Mouse (Mus musculus): ENCODE measurements around the gene Natd1. TPM values are rescaled to one million over a fixed set of nuclear protein-coding genes. Genes with fewer than 3 reads are reported as not detected.
"Not testable (repeated sequence)": the region's sequence is repeated elsewhere in the genome, so short reads cannot be mapped to it uniquely, and the experiment has no call there.

The Natd1 gene
- total RNA-seq, 1 experiment, result 14.6 TPM

DNA sequence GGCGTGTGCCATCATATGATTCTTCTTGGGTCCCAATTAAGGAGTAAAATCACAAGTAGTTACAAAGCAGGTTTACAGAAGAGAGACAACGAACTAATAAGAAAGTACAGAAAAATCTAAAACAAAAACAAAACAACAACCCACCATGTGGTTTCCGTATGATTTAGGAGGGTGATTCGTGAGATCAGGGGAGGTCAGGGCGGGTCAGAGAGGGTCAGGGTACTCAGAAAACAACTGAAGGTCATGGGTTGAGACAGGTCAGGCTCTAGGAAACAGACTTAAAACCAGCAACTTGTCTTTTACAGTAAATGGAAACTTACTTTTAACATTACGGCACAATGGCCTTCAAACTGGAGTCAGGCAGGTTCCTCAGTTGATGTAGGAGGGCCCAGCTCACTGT is 24.3 kb downstream of the Natd1 start:
- Histone ChIP-seq H3K9ac (ENCODE audit: insufficient read depth, low read depth, low read length, poor library complexity, severe bottlenecking) (no peak overlapping the region), H3K9me3 (ENCODE audit: control insufficient read depth, insufficient read depth, low read depth, low read length) (no peaks in the 10 kb centered on the region), H3K36me3 (ENCODE audit: control insufficient read depth, insufficient read depth, low read length, poor library complexity, severe bottlenecking) (no peaks in the 10 kb centered on the region), H3K4me3 (ENCODE audit: insufficient read depth in 1 of 2, low read depth in 1 of 2, low read length in 2 of 2, poor library complexity in 1 of 2, severe bottlenecking in 1 of 2) (no peak overlapping the region), H3K4me1 (ENCODE audit: control insufficient read depth in 2 of 2, insufficient read depth in 2 of 2, low read length in 2 of 2, poor library complexity in 1 of 2) (peaks cover 3 to 10% of the 10 kb centered on the region in 2 experiments), H3K27ac (ENCODE audit: insufficient read depth, low read depth, low read length, poor library complexity, severe bottlenecking) (no peak overlapping the region)
- no peak for DNase-seq (ENCODE audit: low read depth, low spot score)
- in situ Hi-C loops (cut with MboI; ENCODE audit: low sequenced_read_pairs in 2 of 2, unreplicated experiment in 2 of 2), result no loop called here
- TF ChIP-seq HCFC1 (IDR thresholded peaks at IDR 0.05; ENCODE audit: borderline replicate concordance, insufficient read depth, low read length) (no peak), MAFK (IDR thresholded peaks at IDR 0.05; ENCODE audit: insufficient read depth, low read depth, low read length) (no peak)

DNA sequence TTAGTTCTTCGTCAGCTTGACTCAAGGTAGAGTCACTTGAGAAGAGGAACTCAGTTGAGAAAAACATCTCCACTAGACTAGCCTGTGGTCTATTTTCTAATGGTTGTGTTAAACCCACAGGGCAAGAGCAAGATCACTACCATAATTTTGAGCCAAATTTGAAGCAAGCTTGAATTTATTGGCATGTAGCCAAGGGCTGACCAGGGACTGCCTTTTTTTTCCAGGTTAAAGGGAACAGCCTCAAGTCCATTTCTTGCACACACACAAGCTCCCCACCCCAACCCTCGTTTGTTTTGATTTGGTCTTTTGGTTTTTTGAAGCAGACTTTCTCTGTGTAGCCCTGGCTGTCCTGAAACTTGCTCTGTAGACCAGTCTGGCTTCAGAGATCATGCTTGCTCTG is 24.7 kb downstream of the Natd1 start:
- no peak for DNase-seq (ENCODE audit: low read depth, low spot score)
- no peak for TF ChIP-seq HCFC1 (IDR thresholded peaks at IDR 0.05; ENCODE audit: borderline replicate concordance, insufficient read depth, low read length)
- no peak for TF ChIP-seq CHD2 (IDR thresholded peaks at IDR 0.05; ENCODE audit: low read depth, low read length)
- no peak for TF ChIP-seq ZC3H11A (IDR thresholded peaks at IDR 0.05; ENCODE audit: borderline replicate concordance, low read depth, low read length)
- no peak for TF ChIP-seq MAFK (IDR thresholded peaks at IDR 0.05; ENCODE audit: insufficient read depth, low read depth, low read length)
- no peak for TF ChIP-seq ZNF384 (IDR thresholded peaks at IDR 0.05; ENCODE audit: low read depth, low read length)
- no peak overlapping the region for H3K9ac ChIP-seq (ENCODE audit: insufficient read depth, low read depth, low read length, poor library complexity, severe bottlenecking)
- H3K4me3 ChIP-seq (ENCODE audit: insufficient read depth in 1 of 2, low read depth in 1 of 2, low read length in 2 of 2, poor library complexity in 1 of 2, severe bottlenecking in 1 of 2), result no peak overlapping the region
- H3K27ac ChIP-seq (ENCODE audit: insufficient read depth, low read depth, low read length, poor library complexity, severe bottlenecking), result no peak overlapping the region
- H3K36me3 ChIP-seq (ENCODE audit: control insufficient read depth, insufficient read depth, low read length, poor library complexity, severe bottlenecking), result no peaks in the 10 kb centered on the region
- peaks cover 3 to 10% of the 10 kb centered on the region in 2 experiments for H3K4me1 ChIP-seq (ENCODE audit: control insufficient read depth in 2 of 2, insufficient read depth in 2 of 2, low read length in 2 of 2, poor library complexity in 1 of 2)
- no peaks in the 10 kb centered on the region for H3K9me3 ChIP-seq (ENCODE audit: control insufficient read depth, insufficient read depth, low read depth, low read length)
- in situ Hi-C loops (cut with MboI; ENCODE audit: low sequenced_read_pairs in 2 of 2, unreplicated experiment in 2 of 2), result no loop called here

DNA sequence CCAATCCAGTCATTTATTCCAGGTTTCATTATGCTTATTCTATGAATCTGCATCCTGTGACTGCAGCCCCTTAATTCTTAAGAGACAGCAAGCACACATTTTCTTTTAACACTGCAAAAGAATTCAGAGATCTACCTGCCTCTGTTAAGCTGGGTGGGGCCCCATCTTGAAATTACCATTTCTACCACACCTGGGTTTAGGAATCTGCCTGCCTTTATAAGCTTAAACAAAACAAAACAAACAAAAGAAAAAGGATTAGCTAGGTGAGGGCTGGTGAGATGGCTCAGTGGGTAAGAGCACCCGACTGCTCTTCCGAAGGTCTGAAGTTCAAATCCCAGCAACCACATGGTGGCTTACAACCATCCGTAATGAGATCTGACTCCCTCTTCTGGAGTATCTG is 27.6 kb downstream of the Natd1 start:
- peaks cover 3 to 13% of the 10 kb centered on the region in 2 experiments for H3K4me1 ChIP-seq (ENCODE audit: control insufficient read depth in 2 of 2, insufficient read depth in 2 of 2, low read length in 2 of 2, poor library complexity in 1 of 2)
- DNase-seq (ENCODE audit: low read depth, low spot score), result peak; percentile 53
- H3K9ac ChIP-seq (ENCODE audit: insufficient read depth, low read depth, low read length, poor library complexity, severe bottlenecking); H3K27ac ChIP-seq (ENCODE audit: insufficient read depth, low read depth, low read length, poor library complexity, severe bottlenecking); H3K4me3 ChIP-seq (ENCODE audit: insufficient read depth in 1 of 2, low read depth in 1 of 2, low read length in 2 of 2, poor library complexity in 1 of 2, severe bottlenecking in 1 of 2); H3K36me3 ChIP-seq (ENCODE audit: control insufficient read depth, insufficient read depth, low read length, poor library complexity, severe bottlenecking); in situ Hi-C loops (cut with MboI; ENCODE audit: low sequenced_read_pairs in 2 of 2, unreplicated experiment in 2 of 2); H3K9me3 ChIP-seq (ENCODE audit: control insufficient read depth, insufficient read depth, low read depth, low read length): not testable (repeated sequence)

DNA sequence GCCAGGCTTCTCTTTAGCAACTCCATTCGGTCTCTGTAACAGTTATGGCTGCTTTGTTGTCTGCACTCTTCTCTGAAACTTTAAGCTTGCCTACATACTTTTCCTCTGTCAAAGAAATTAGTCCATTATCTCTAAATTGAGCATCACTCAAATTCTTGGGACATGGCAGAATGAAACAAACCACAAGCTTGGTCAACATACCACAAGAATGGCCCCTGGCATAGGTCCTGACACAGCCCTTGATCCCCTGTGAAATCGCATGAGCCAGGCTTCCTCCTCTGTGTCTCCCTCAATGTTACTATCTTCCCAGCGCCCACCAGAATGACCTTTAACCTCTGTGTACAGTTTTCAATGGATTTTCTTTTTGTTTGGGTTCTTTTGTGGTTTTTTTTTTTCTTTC is 32.2 kb downstream of the Natd1 start:
- in situ Hi-C loops (cut with MboI; ENCODE audit: low sequenced_read_pairs in 2 of 2, unreplicated experiment in 2 of 2), result no loop called here
- no peak overlapping the region for H3K4me3 ChIP-seq (ENCODE audit: insufficient read depth in 1 of 2, low read depth in 1 of 2, low read length in 2 of 2, poor library complexity in 1 of 2, severe bottlenecking in 1 of 2)
- no peaks in the 10 kb centered on the region for H3K9me3 ChIP-seq (ENCODE audit: control insufficient read depth, insufficient read depth, low read depth, low read length)
- TF ChIP-seq HCFC1 (IDR thresholded peaks at IDR 0.05; ENCODE audit: borderline replicate concordance, insufficient read depth, low read length) (no peak), ZC3H11A (IDR thresholded peaks at IDR 0.05; ENCODE audit: borderline replicate concordance, low read depth, low read length) (no peak), CHD2 (IDR thresholded peaks at IDR 0.05; ENCODE audit: low read depth, low read length) (no peak), ZNF384 (IDR thresholded peaks at IDR 0.05; ENCODE audit: low read depth, low read length) (no peak), MAFK (IDR thresholded peaks at IDR 0.05; ENCODE audit: insufficient read depth, low read depth, low read length) (no peak)
- H3K27ac ChIP-seq (ENCODE audit: insufficient read depth, low read depth, low read length, poor library complexity, severe bottlenecking), result no peak overlapping the region
- no peaks in the 10 kb centered on the region for H3K36me3 ChIP-seq (ENCODE audit: control insufficient read depth, insufficient read depth, low read length, poor library complexity, severe bottlenecking)
- no peak overlapping the region for H3K9ac ChIP-seq (ENCODE audit: insufficient read depth, low read depth, low read length, poor library complexity, severe bottlenecking)
- H3K4me1 ChIP-seq (ENCODE audit: control insufficient read depth in 2 of 2, insufficient read depth in 2 of 2, low read length in 2 of 2, poor library complexity in 1 of 2), result peaks cover 3 to 6% of the 10 kb centered on the region in 2 experiments
- DNase-seq (ENCODE audit: low read depth, low spot score), result no peak

DNA sequence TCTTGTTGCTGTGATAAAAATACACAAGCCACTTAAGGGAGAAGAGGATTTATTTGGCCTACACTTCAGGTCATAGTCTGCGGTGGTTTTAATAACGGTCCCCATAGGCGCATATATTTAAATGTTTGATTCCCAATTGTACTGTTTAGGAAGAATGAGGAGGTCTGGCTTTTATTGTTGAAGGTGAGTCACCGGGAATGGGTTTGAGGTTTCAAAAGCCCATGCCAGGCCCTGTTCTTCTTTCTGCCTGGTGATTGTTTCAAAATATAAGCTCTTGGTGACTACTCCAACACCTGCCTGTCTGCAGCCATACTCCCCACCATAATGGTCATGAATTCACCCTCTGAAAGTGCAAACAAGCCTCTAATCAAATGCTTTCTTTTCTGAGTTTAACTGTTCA is 34.0 kb downstream of the Natd1 start:
- H3K9me3 ChIP-seq (ENCODE audit: control insufficient read depth, insufficient read depth, low read depth, low read length), result no peaks in the 10 kb centered on the region
- H3K27ac ChIP-seq (ENCODE audit: insufficient read depth, low read depth, low read length, poor library complexity, severe bottlenecking), result no peak overlapping the region
- H3K9ac ChIP-seq (ENCODE audit: insufficient read depth, low read depth, low read length, poor library complexity, severe bottlenecking), result no peak overlapping the region
- in situ Hi-C loops (cut with MboI; ENCODE audit: low sequenced_read_pairs in 2 of 2, unreplicated experiment in 2 of 2), result no loop called here
- H3K4me1 ChIP-seq (ENCODE audit: control insufficient read depth in 2 of 2, insufficient read depth in 2 of 2, low read length in 2 of 2, poor library complexity in 1 of 2), result peaks cover 8 to 12% of the 10 kb centered on the region in 2 experiments; a peak in 2 of 4 replicates
- DNase-seq (ENCODE audit: low read depth, low spot score), result no peak
- H3K4me3 ChIP-seq (ENCODE audit: insufficient read depth in 1 of 2, low read depth in 1 of 2, low read length in 2 of 2, poor library complexity in 1 of 2, severe bottlenecking in 1 of 2), result no peak overlapping the region
- H3K36me3 ChIP-seq (ENCODE audit: control insufficient read depth, insufficient read depth, low read length, poor library complexity, severe bottlenecking), result peaks cover 9% of the 10 kb centered on the region
- TF ChIP-seq HCFC1 (IDR thresholded peaks at IDR 0.05; ENCODE audit: borderline replicate concordance, insufficient read depth, low read length) (no peak), ZNF384 (IDR thresholded peaks at IDR 0.05; ENCODE audit: low read depth, low read length) (no peak), ZC3H11A (IDR thresholded peaks at IDR 0.05; ENCODE audit: borderline replicate concordance, low read depth, low read length) (no peak), CHD2 (IDR thresholded peaks at IDR 0.05; ENCODE audit: low read depth, low read length) (no peak), MAFK (IDR thresholded peaks at IDR 0.05; ENCODE audit: insufficient read depth, low read depth, low read length) (no peak)
